Comparison of ENCODE assay signal across 8 mouse cellular contexts in the genomic region with DNA sequence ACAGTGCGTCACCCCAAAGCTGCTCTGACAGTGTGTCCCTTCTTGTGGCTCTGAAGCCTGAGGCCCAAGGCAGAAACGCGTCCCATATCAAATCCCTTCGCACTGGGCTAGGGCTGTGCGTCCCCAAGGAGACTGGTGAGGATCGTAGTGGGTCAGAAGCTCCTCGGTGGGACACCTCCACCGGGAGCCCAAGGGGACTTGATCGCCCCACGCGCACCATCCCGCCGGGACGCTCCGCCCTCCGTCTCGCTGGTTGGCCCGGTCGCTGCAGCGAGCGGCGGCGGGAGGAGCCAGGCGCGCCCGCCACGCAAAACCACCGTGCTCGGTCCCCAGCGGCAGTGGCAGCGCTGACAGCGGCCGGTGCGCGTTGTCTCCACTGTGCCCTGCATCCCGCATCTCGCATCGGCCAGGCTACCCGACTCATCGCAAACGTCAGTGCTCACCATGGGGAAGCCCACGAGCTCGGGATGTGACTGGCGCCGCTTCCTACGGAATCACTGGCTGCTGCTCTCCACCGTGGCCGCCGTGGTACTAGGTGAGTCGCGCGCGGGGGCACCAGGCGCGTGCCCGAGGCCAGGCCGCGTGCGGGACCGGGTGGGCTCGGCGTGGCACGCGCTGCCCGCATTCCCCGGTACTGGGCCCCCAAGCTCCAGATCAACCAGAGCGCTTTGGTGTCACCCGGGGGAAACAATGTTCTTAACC. TPM values are rescaled to one million over a fixed set of nuclear protein-coding genes. Genes with fewer than 3 reads are reported as not detected.
DNase-seq lines count a peak whose midpoint lies in the region; ATAC-seq and TF ChIP-seq lines count a peak whose summit lies in the region.

Gene Slc1a1, plus strand, starts transcription at position 252 of the 702 bp plus-strand sequence.

- peak within 1 kb of the TSS; percentile 63 for H3K4me3 ChIP-seq in hindbrain, postnatal 0 days (ENCODE audit: low read length)

- peak; percentile 90 for ATAC-seq in hindbrain, postnatal 0 days
- no peak for ATAC-seq in monocyte, adult 5-6 weeks (replicated peaks; ENCODE audit: insufficient number of reproducible peaks, low FRiP score, low TSS enrichment, poor library complexity, severe bottlenecking)

- WGBS in hindbrain, postnatal 0 days, result under 1% methylated on average over 65 of the region's 68 CpGs

- H3K27ac ChIP-seq in hindbrain, postnatal 0 days, result peak within 1 kb of the TSS; percentile 71

- no peaks in the 10 kb centered on the region for H3K27me3 ChIP-seq in hindbrain, postnatal 0 days (ENCODE audit: insufficient read depth, low read length)

- TF ChIP-seq CTCF in hindbrain, postnatal 0 days (IDR thresholded peaks at IDR 0.05; ENCODE audit: low read depth), result no peak

- peaks cover 8% of the 10 kb centered on the region; the same call in 1 of the 2 replicates for H3K4me1 ChIP-seq in hindbrain, postnatal 0 days (ENCODE audit: insufficient read depth, low read length)

- DNase-seq in adrenal gland, adult 18-20 months (ENCODE audit: low spot score in 2 of 2), result peak; percentile 56 to 65
- DNase-seq in cerebellum, postnatal 14 days, result peak; percentile 82 to 86
- DNase-seq in frontal cortex, postnatal 25 days (ENCODE audit: low spot score in 2 of 2), result peak; percentile 65 to 77
- peak; percentile 83 for DNase-seq in hindbrain, postnatal 0 days (ENCODE audit: low spot score)
- peak; percentile 65 for DNase-seq in left cerebral cortex, adult 11 months (ENCODE audit: low spot score)
- DNase-seq in lung, postnatal 10 days, result peak; percentile 61
- peak; percentile 87 for DNase-seq in right cerebral cortex, adult 18-20 months

- H3K36me3 ChIP-seq in hindbrain, postnatal 0 days (ENCODE audit: insufficient read depth, low read length), result no peaks in the 10 kb centered on the region

- no peaks in the 10 kb centered on the region for H3K9me3 ChIP-seq in hindbrain, postnatal 0 days (ENCODE audit: low read length)

- peak within 1 kb of the TSS; percentile 79 for H3K4me2 ChIP-seq in hindbrain, postnatal 0 days (ENCODE audit: low read depth, low read length)

- H3K9ac ChIP-seq in hindbrain, postnatal 0 days (replicated peaks; ENCODE audit: low read length), result peak within 1 kb of the TSS; percentile 67

RNA-seq across cellular contexts. Expression of gene Slc1a1, which starts in this region (rescaled TPM):
- 1 to 10 TPM; 1.1 to 2.8 TPM for total RNA-seq in adrenal gland, adult 18-20 months (2021)
- total RNA-seq in hindbrain, postnatal 0 days (2014; rRNA removed), result 67.3 and 75.1 TPM in 2 replicates
- 45.7 and 49.0 TPM in 2 replicates for polyA plus RNA-seq in hindbrain, postnatal 0 days (2015; fragmentation: Nextera tagmentation; extraction: Ambion mirVana)
- not detected in 3 replicates for total RNA-seq in monocyte, adult 5-6 weeks (2017)

Comparison
In these comparisons a context has a peak if more than half of its experiments do, and no peak if none do; other contexts are left out.
1. RNA of gene Slc1a1 (total RNA-seq): 67.3 to 75.1 TPM in hindbrain, postnatal 0 days; 1.1 to 2.8 TPM in adrenal gland, adult 18-20 months and not detected in monocyte, adult 5-6 weeks; every median in the first group is over 10 times any median in the second.
2. Peak in every context shown above with its lines, with median percentiles within 50 percentile points of each other: DNase-seq.